Mouse (Mus musculus): ENCODE data around the gene Sf3a3. TPM values are rescaled to one million over a fixed set of nuclear protein-coding genes. Genes with fewer than 3 reads are reported as not detected.

Gene Sf3a3
- polyA plus RNA-seq, 1 experiment from 2014 or later: 98.1 TPM

DNA sequence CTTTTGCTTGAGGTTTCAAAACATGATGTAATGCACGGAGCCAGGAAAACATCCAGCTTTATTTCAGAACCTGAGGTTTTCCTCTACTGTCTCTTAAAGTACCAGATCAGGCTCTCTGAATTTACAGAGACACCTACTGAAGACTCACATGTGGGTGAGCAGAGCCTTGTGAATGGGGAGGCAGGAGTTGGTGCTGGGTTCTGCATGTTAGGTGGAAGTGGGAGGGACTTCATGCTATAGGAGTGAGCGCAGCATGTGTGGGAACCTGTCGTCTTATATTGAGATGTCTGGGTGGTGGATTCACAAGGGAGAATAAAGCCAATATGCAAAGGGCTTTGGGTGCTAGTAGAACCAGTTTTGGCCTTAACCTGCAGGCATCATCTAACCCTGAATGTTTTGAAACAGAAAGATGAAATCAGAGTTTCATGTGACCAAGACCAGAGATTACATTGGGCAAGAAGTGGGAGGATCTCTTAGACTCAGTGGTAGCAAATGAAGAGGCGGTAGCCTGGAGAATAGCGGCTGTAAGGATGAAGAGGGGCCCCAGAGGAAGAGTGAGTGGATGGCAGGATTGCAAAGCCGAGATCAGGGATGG is 48.4 kb downstream of the Sf3a3 start:
- Histone ChIP-seq H3K9me3 (replicated peaks; ENCODE audit: control insufficient read depth, low read length, poor library complexity, severe bottlenecking) (no peaks in the 10 kb centered on the region), H3K9ac (ENCODE audit: low read depth, low read length) (no peak overlapping the region), H3K27me3 (ENCODE audit: control insufficient read depth, insufficient read depth, low read depth, low read length) (no peaks in the 10 kb centered on the region), H3K4me2 (ENCODE audit: low read length) (no peak overlapping the region), H3K27ac (ENCODE audit: low read length) (no peak overlapping the region), H3K4me1 (ENCODE audit: control insufficient read depth, insufficient read depth, low read length) (no peaks in the 10 kb centered on the region), H3K4me3 (ENCODE audit: low read depth, low read length) (no peak overlapping the region), H3K36me3 (ENCODE audit: control insufficient read depth, insufficient read depth, low read length) (0 out of 2 replicates have a peak, but pooled peaks cover 2% of the 10 kb centered on the region)
- 89% methylated on average over 6 of the region's 6 CpGs for WGBS
- no peak for ATAC-seq

DNA sequence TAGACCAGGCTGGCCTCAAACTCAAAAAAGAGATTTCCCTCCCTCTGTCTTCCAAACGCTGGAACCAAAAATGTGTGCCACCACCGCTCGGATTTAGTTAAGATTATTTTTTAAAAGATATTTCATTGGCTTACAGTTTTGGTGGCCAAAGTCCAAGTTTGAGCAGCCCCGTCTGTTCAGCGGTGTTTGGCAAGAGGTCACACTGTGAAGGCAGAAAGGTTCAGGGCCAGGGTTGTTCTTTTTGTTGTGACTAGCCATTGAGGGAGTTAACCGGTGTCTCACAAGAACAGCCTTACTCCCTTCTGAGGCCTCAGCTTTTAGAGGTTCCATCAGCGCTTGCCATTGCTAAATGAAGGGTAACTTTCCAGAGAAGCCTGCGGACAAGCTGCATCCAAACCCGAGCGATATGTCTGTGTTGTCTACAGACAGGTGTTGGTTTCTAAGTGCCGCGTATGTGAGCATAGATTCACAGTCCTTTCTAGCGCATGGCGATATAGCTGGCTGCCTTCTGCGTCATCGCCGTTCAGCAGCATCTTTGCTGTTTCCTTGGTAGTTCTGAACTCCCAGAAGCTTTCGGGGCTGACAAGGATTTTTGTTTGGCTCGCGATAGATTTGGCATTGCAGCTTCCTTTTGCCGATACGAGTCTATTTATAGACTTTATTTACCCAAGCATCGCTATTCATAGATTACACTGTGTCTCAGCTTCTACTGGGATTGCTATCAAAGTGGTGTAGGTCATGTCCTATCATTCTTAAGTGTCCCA is 51.4 kb downstream of the Sf3a3 start:
- H3K9me3 ChIP-seq (replicated peaks; ENCODE audit: control insufficient read depth, low read length, poor library complexity, severe bottlenecking): no peaks in the 10 kb centered on the region

DNA sequence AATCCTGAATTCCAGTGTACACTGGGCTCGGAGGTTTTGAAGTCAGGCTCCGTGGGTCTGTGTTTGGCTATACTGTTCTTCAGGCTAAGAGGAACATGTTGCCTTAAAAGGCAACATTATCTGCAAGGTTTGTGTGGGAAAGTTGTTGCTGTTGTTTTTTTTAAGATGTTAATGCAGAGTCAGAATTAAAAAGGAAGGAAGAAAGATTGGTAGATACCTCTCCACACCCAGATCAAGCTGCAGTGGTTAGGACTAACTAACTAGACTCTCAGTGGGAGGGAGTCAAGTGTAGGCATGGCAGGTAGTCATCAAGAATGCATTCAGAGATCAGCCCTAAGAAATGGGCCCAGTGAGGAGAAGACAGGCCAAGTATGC is 52.0 kb downstream of the Sf3a3 start:
- H3K4me1 ChIP-seq (ENCODE audit: control insufficient read depth, insufficient read depth, low read length): no peaks in the 10 kb centered on the region
- H3K4me2 ChIP-seq (ENCODE audit: low read length): no peak overlapping the region
- H3K4me3 ChIP-seq (ENCODE audit: low read depth, low read length): no peak overlapping the region
- no peak overlapping the region for H3K27ac ChIP-seq (ENCODE audit: low read length)
- H3K9ac ChIP-seq (ENCODE audit: low read depth, low read length): no peak overlapping the region
- H3K27me3 ChIP-seq (ENCODE audit: control insufficient read depth, insufficient read depth, low read depth, low read length): no peaks in the 10 kb centered on the region
- 0 out of 2 replicates have a peak, but pooled peaks cover 2% of the 10 kb centered on the region for H3K36me3 ChIP-seq (ENCODE audit: control insufficient read depth, insufficient read depth, low read length)
- 92% methylated on average over 2 of the region's 2 CpGs for WGBS
- H3K9me3 ChIP-seq (replicated peaks; ENCODE audit: control insufficient read depth, low read length, poor library complexity, severe bottlenecking): no peaks in the 10 kb centered on the region
- no peak for ATAC-seq

More for the DNA sequence above, 51.4 kb downstream of the Sf3a3 start:
- ATAC-seq: no peak
- no peak overlapping the region for H3K4me3 ChIP-seq (ENCODE audit: low read depth, low read length)
- H3K4me1 ChIP-seq (ENCODE audit: control insufficient read depth, insufficient read depth, low read length): no peaks in the 10 kb centered on the region
- H3K36me3 ChIP-seq (ENCODE audit: control insufficient read depth, insufficient read depth, low read length): 0 out of 2 replicates have a peak, but pooled peaks cover 2% of the 10 kb centered on the region
- H3K27me3 ChIP-seq (ENCODE audit: control insufficient read depth, insufficient read depth, low read depth, low read length): no peaks in the 10 kb centered on the region
- no peak overlapping the region for H3K27ac ChIP-seq (ENCODE audit: low read length)
- no peak overlapping the region for H3K9ac ChIP-seq (ENCODE audit: low read depth, low read length)
- 92% methylated on average over 23 of the region's 23 CpGs for WGBS
- no peak overlapping the region for H3K4me2 ChIP-seq (ENCODE audit: low read length)

DNA sequence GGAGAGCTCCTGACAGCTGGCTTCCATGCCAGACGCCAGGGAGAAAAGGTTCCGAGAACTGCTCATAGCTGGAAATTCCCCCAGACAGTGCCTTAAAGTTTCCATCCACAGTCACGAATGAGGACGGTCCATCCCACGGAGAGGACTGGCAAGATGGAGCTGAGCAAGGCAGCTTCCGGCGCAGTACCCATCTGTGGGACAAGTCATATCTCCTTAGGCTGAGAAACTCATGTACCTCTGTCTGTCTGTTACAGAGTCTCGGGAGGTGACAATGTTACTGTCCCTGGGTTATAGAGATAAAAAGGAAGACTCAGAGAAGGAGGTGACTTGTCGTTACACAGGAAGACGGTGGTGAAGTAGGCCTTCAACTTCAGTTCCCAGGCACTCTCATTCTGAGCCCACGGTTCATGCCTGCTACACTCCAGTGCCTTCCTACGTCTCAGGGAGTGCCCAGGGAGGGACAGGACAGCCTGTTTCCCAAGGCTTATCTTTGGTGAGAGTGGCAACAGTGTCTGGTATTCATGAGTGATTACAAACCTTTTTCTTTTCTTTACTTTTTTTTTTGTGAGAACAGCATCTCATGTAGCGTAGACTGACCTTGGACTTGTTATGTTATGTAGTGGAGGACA is 54.5 kb downstream of the Sf3a3 start:
- Histone ChIP-seq H3K4me3 (ENCODE audit: low read depth, low read length) (no peak overlapping the region), H3K4me2 (ENCODE audit: low read length) (no peak overlapping the region), H3K27ac (ENCODE audit: low read length) (no peak overlapping the region), H3K36me3 (ENCODE audit: control insufficient read depth, insufficient read depth, low read length) (no peaks in the 10 kb centered on the region), H3K9me3 (replicated peaks; ENCODE audit: control insufficient read depth, low read length, poor library complexity, severe bottlenecking) (no peaks in the 10 kb centered on the region), H3K4me1 (ENCODE audit: control insufficient read depth, insufficient read depth, low read length) (no peaks in the 10 kb centered on the region), H3K9ac (ENCODE audit: low read depth, low read length) (no peak overlapping the region), H3K27me3 (ENCODE audit: control insufficient read depth, insufficient read depth, low read depth, low read length) (no peaks in the 10 kb centered on the region)
- 87% methylated on average over 13 of the region's 13 CpGs for WGBS
- ATAC-seq: no peak

DNA sequence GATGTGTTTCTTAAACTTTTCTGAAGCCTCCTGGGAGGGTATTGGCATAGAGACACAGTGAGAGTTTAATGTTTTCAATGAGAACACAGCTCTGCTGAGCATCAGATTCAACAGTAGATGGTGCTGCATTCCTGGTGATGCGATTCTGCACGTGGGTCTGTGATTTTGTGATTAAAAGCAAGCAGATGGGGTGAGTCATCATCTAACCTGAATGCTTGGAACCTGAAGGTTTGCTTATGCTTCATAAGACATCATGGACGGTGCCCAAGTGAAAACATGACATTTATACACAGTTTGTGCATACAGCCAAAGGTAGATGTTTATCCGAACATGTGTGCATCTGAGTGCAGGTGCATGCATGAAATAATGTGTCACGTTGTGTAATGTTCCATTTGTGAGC is 56.0 kb downstream of the Sf3a3 start:
- Histone ChIP-seq H3K27ac (ENCODE audit: low read length) (no peak overlapping the region), H3K9ac (ENCODE audit: low read depth, low read length) (no peak overlapping the region), H3K4me3 (ENCODE audit: low read depth, low read length) (no peak overlapping the region), H3K36me3 (ENCODE audit: control insufficient read depth, insufficient read depth, low read length) (no peaks in the 10 kb centered on the region), H3K27me3 (ENCODE audit: control insufficient read depth, insufficient read depth, low read depth, low read length) (no peaks in the 10 kb centered on the region), H3K9me3 (replicated peaks; ENCODE audit: control insufficient read depth, low read length, poor library complexity, severe bottlenecking) (no peaks in the 10 kb centered on the region), H3K4me1 (ENCODE audit: control insufficient read depth, insufficient read depth, low read length) (no peaks in the 10 kb centered on the region), H3K4me2 (ENCODE audit: low read length) (no peak overlapping the region)
- 83% methylated on average over 5 of the region's 5 CpGs for WGBS
- ATAC-seq: no peak

DNA sequence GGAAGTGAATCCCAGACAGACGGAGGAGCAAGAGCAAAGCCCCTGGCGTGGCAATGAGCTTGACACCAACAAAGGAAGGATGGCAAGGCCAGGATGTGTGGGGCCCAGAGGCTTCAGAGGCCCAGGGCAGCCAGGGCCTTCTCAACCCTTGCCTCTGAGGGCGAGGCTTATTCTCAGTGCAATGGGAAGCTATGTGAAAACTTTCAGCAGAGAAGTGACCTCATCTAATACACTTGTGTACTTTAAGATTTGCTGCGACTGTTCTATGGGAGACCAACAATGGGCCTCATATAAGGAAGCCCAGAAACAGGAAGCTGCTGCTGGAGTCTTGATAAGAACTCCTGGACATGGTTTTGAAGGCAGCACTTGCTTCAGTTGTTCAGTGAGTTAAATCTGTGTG is 57.5 kb downstream of the Sf3a3 start:
- Histone ChIP-seq H3K27me3 (ENCODE audit: control insufficient read depth, insufficient read depth, low read depth, low read length) (no peaks in the 10 kb centered on the region), H3K9ac (ENCODE audit: low read depth, low read length) (no peak overlapping the region), H3K36me3 (ENCODE audit: control insufficient read depth, insufficient read depth, low read length) (no peaks in the 10 kb centered on the region), H3K4me1 (ENCODE audit: control insufficient read depth, insufficient read depth, low read length) (no peaks in the 10 kb centered on the region), H3K9me3 (replicated peaks; ENCODE audit: control insufficient read depth, low read length, poor library complexity, severe bottlenecking) (no peaks in the 10 kb centered on the region), H3K4me3 (ENCODE audit: low read depth, low read length) (no peak overlapping the region), H3K27ac (ENCODE audit: low read length) (no peak overlapping the region), H3K4me2 (ENCODE audit: low read length) (no peak overlapping the region)
- WGBS: 71% methylated on average over 4 of the region's 4 CpGs
- no peak for ATAC-seq

DNA sequence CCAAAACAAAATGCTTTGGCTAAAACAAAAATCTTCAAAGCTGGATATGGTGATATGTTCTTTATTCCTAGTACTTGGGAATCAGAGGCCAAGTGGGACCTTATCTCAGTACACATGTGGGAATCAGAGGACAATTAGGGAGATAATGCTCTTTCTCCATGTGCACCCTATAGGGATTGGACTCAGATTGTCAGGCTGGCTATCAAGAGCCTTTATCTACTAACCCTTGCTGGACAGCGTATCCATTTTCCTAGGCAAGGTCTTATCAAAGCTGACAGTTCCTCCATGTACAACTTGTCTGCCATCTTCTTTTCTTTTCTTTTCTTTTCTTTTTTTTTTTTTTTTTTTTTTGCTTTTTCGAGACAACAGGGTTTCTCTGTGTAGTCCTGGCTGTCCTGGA is 58.9 kb downstream of the Sf3a3 start:
- Histone ChIP-seq H3K27me3 (ENCODE audit: control insufficient read depth, insufficient read depth, low read depth, low read length) (no peaks in the 10 kb centered on the region), H3K9ac (ENCODE audit: low read depth, low read length) (no peak overlapping the region), H3K4me2 (ENCODE audit: low read length) (no peak overlapping the region), H3K4me1 (ENCODE audit: control insufficient read depth, insufficient read depth, low read length) (no peaks in the 10 kb centered on the region), H3K27ac (ENCODE audit: low read length) (no peak overlapping the region), H3K36me3 (ENCODE audit: control insufficient read depth, insufficient read depth, low read length) (no peaks in the 10 kb centered on the region), H3K4me3 (ENCODE audit: low read depth, low read length) (no peak overlapping the region), H3K9me3 (replicated peaks; ENCODE audit: control insufficient read depth, low read length, poor library complexity, severe bottlenecking) (no peaks in the 10 kb centered on the region)
- ATAC-seq: no peak
- 94% methylated on average over 2 of the region's 2 CpGs for WGBS

DNA sequence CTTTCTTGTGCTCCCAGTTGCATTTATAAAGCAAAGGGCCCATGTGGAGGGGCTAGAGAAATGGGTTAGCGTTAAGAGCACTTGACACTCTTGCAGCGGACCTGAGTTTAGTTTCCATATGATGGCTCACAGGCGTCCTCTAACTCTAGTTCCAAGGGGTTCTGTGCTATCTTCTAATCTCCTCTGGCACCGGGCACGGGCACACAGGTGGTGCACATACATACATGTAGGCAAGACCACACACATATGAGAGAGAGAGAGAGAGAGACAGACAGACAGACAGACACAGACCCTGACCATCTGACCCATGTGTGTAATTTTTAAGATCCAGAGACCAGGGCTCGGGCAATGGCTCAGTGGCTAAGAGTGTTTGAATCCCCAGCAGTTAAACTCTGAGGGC is 59.4 kb downstream of the Sf3a3 start:
- Histone ChIP-seq H3K9me3 (replicated peaks; ENCODE audit: control insufficient read depth, low read length, poor library complexity, severe bottlenecking) (no peaks in the 10 kb centered on the region), H3K27me3 (ENCODE audit: control insufficient read depth, insufficient read depth, low read depth, low read length) (no peaks in the 10 kb centered on the region), H3K27ac (ENCODE audit: low read length) (no peak overlapping the region), H3K4me3 (ENCODE audit: low read depth, low read length) (no peak overlapping the region), H3K4me1 (ENCODE audit: control insufficient read depth, insufficient read depth, low read length) (no peaks in the 10 kb centered on the region), H3K4me2 (ENCODE audit: low read length) (no peak overlapping the region), H3K36me3 (ENCODE audit: control insufficient read depth, insufficient read depth, low read length) (no peaks in the 10 kb centered on the region), H3K9ac (ENCODE audit: low read depth, low read length) (no peak overlapping the region)
- no peak for ATAC-seq
- WGBS: 96% methylated on average over 6 of the region's 6 CpGs

DNA sequence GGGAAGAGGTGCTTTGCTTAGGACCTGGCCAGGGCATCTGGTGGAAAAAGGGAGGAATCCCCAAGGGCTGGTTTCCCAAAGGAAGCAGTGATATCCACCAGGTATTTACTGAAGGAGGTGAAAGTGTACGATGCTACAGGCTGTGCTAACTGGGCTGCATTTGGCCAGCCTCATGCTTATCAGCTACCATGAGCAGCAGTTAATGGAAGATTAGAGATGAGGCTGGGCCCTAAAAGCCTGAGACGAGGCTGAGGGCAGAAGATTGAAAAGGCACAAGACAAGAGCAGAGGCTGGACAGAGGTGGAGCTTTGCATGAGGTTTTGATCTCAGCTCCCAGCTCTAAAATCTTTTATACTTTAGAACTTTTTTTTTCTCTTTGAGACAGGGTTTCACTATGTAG is 59.9 kb downstream of the Sf3a3 start:
- Histone ChIP-seq H3K36me3 (ENCODE audit: control insufficient read depth, insufficient read depth, low read length) (peaks cover under 1% of the 10 kb centered on the region; the same call in 1 of the 2 replicates), H3K4me3 (ENCODE audit: low read depth, low read length) (no peak overlapping the region), H3K9me3 (replicated peaks; ENCODE audit: control insufficient read depth, low read length, poor library complexity, severe bottlenecking) (no peaks in the 10 kb centered on the region), H3K27me3 (ENCODE audit: control insufficient read depth, insufficient read depth, low read depth, low read length) (no peaks in the 10 kb centered on the region), H3K27ac (ENCODE audit: low read length) (no peak overlapping the region), H3K9ac (ENCODE audit: low read depth, low read length) (no peak overlapping the region), H3K4me1 (ENCODE audit: control insufficient read depth, insufficient read depth, low read length) (no peaks in the 10 kb centered on the region), H3K4me2 (ENCODE audit: low read length) (no peak overlapping the region)
- ATAC-seq: no peak
- 62% methylated on average over 2 of the region's 2 CpGs for WGBS

All from midbrain, embryonic 16.5 days (tissue).